Mouse (Mus musculus): ENCODE data around the gene U2af1l4. TPM values are rescaled to one million over a fixed set of nuclear protein-coding genes. Genes with fewer than 3 reads are reported as not detected.

The U2af1l4 gene
- polyA plus RNA-seq, 1 experiment from 2014 or later, result 82.5 TPM

GRCm38 (mm10) chr7:30590927-30591604 lies 28.0 kb downstream of the U2af1l4 start:
- no peak overlapping the region for H3K27ac ChIP-seq
- H3K9me3 ChIP-seq, result no peaks in the 10 kb centered on the region
- no peak overlapping the region for H3K9ac ChIP-seq
- no peak overlapping the region for H3K4me3 ChIP-seq (replicated peaks)
- H3K4me1 ChIP-seq, result peaks cover 18% of the 10 kb centered on the region
- WGBS, result 86% methylated on average over 9 of the region's 9 CpGs
- H3K27me3 ChIP-seq (replicated peaks), result no peaks in the 10 kb centered on the region
- no peak for ATAC-seq (ENCODE audit: insufficient read depth, low FRiP score, low read depth)
- no peak overlapping the region; the same call in 1 of the 2 replicates for H3K4me2 ChIP-seq
- H3K36me3 ChIP-seq, result peaks cover 10% of the 10 kb centered on the region

GRCm38 (mm10) chr7:30591605-30591951 lies 28.5 kb downstream of the U2af1l4 start:
- H3K4me1 ChIP-seq, result peaks cover 16% of the 10 kb centered on the region
- H3K36me3 ChIP-seq, result peaks cover 5% of the 10 kb centered on the region
- WGBS, result 61% methylated on average over 4 of the region's 4 CpGs
- H3K4me2 ChIP-seq, result no peak overlapping the region
- H3K4me3 ChIP-seq (replicated peaks), result no peak overlapping the region
- H3K27me3 ChIP-seq (replicated peaks), result no peaks in the 10 kb centered on the region
- H3K9ac ChIP-seq, result no peak overlapping the region
- H3K27ac ChIP-seq, result no peak overlapping the region
- no peak for ATAC-seq (ENCODE audit: insufficient read depth, low FRiP score, low read depth)
- no peaks in the 10 kb centered on the region for H3K9me3 ChIP-seq

GRCm38 (mm10) chr7:30592772-30593423 lies 29.8 kb downstream of the U2af1l4 start:
- 42% methylated on average over 5 of the region's 5 CpGs for WGBS
- no peaks in the 10 kb centered on the region for H3K27me3 ChIP-seq (replicated peaks)
- H3K9ac ChIP-seq, result no peak overlapping the region
- no peak overlapping the region for H3K4me3 ChIP-seq (replicated peaks)
- H3K4me2 ChIP-seq, result no peak overlapping the region
- no peaks in the 10 kb centered on the region for H3K9me3 ChIP-seq
- peaks cover 6% of the 10 kb centered on the region for H3K4me1 ChIP-seq
- H3K27ac ChIP-seq, result no peak overlapping the region
- no peaks in the 10 kb centered on the region for H3K36me3 ChIP-seq
- no peak for ATAC-seq (ENCODE audit: insufficient read depth, low FRiP score, low read depth)

GRCm38 (mm10) chr7:30593579-30594509 lies 30.7 kb downstream of the U2af1l4 start:
- Histone ChIP-seq H3K36me3 (no peaks in the 10 kb centered on the region), H3K9ac (no peak overlapping the region), H3K27ac (no peak overlapping the region), H3K4me1 (peaks cover 6% of the 10 kb centered on the region), H3K4me3 (replicated peaks) (no peak overlapping the region), H3K27me3 (replicated peaks) (no peaks in the 10 kb centered on the region), H3K9me3 (no peaks in the 10 kb centered on the region), H3K4me2 (no peak overlapping the region)
- ATAC-seq (ENCODE audit: insufficient read depth, low FRiP score, low read depth), result no peak
- WGBS, result 70% methylated on average over 10 of the region's 10 CpGs

GRCm38 (mm10) chr7:30594510-30595024 lies 31.5 kb downstream of the U2af1l4 start:
- H3K27me3 ChIP-seq (replicated peaks), result no peaks in the 10 kb centered on the region
- 76% methylated on average over 3 of the region's 4 CpGs for WGBS
- no peaks in the 10 kb centered on the region for H3K9me3 ChIP-seq
- H3K27ac ChIP-seq, result no peak overlapping the region
- no peak overlapping the region for H3K4me2 ChIP-seq
- H3K4me1 ChIP-seq, result peaks cover 7% of the 10 kb centered on the region
- no peak overlapping the region for H3K9ac ChIP-seq
- ATAC-seq (ENCODE audit: insufficient read depth, low FRiP score, low read depth), result no peak
- H3K36me3 ChIP-seq, result no peaks in the 10 kb centered on the region
- H3K4me3 ChIP-seq (replicated peaks), result no peak overlapping the region

- Histone ChIP-seq H3K9ac (no peak overlapping the region), H3K27me3 (replicated peaks) (no peaks in the 10 kb centered on the region), H3K4me3 (replicated peaks) (no peak overlapping the region), H3K36me3 (no peaks in the 10 kb centered on the region), H3K9me3 (no peaks in the 10 kb centered on the region), H3K4me1 (0 out of 2 replicates have a peak, but pooled peaks cover 11% of the 10 kb centered on the region), H3K27ac (no peak overlapping the region), H3K4me2 (no peak overlapping the region)
- no peak for ATAC-seq (ENCODE audit: insufficient read depth, low FRiP score, low read depth)
- 72% methylated on average over 5 of the region's 5 CpGs for whole genome bisulfite sequencing
Observed at GRCm38 (mm10) chr7:30596093-30596492, 33.0 kb downstream of the U2af1l4 start.

GRCm38 (mm10) chr7:30596811-30597210 lies 33.7 kb downstream of the U2af1l4 start:
- H3K4me1 ChIP-seq, result 0 out of 2 replicates have a peak, but pooled peaks cover 11% of the 10 kb centered on the region
- H3K4me3 ChIP-seq (replicated peaks), result no peak overlapping the region
- no peak for ATAC-seq (ENCODE audit: insufficient read depth, low FRiP score, low read depth)
- H3K27ac ChIP-seq, result no peak overlapping the region
- H3K9ac ChIP-seq, result no peak overlapping the region
- H3K4me2 ChIP-seq, result no peak overlapping the region
- no peaks in the 10 kb centered on the region for H3K9me3 ChIP-seq
- 79% methylated on average over 5 of the region's 5 CpGs for WGBS
- H3K36me3 ChIP-seq, result no peaks in the 10 kb centered on the region
- no peaks in the 10 kb centered on the region for H3K27me3 ChIP-seq (replicated peaks)

- Histone ChIP-seq H3K4me1 (0 out of 2 replicates have a peak, but pooled peaks cover 16% of the 10 kb centered on the region), H3K4me2 (peak within 1 kb of the TSS; percentile 26; the same call in 1 of the 2 replicates), H3K4me3 (replicated peaks) (no peak within 1 kb of the TSS), H3K9ac (no peak within 1 kb of the TSS), H3K36me3 (no peaks in the 10 kb centered on the region), H3K9me3 (no peaks in the 10 kb centered on the region), H3K27me3 (replicated peaks) (no peaks in the 10 kb centered on the region), H3K27ac (peak within 1 kb of the TSS; percentile 67)
- ATAC-seq (ENCODE audit: insufficient read depth, low FRiP score, low read depth), result no peak
- WGBS, result 92% methylated on average over 12 of the region's 12 CpGs
Observed at GRCm38 (mm10) chr7:30598786-30599185, 35.7 kb downstream of the U2af1l4 start, which contains the start of gene Zbtb32. Gene Zbtb32 (minus strand): TSS chr7:30598909.

GRCm38 (mm10) chr7:30599933-30600353 lies 36.8 kb downstream of the U2af1l4 start:
- H3K9me3 ChIP-seq, result no peaks in the 10 kb centered on the region
- no peak overlapping the region for H3K4me3 ChIP-seq (replicated peaks)
- 0 out of 2 replicates have a peak, but pooled peaks cover 16% of the 10 kb centered on the region for H3K4me1 ChIP-seq
- no peaks in the 10 kb centered on the region for H3K36me3 ChIP-seq
- H3K27me3 ChIP-seq (replicated peaks), result no peaks in the 10 kb centered on the region
- peak overlapping the region; percentile 33 for H3K4me2 ChIP-seq
- peak; percentile 91 for ATAC-seq (ENCODE audit: insufficient read depth, low FRiP score, low read depth)
- peak overlapping the region; percentile 83 for H3K27ac ChIP-seq
- WGBS, result 1% methylated on average over 16 of the region's 16 CpGs
- no peak overlapping the region for H3K9ac ChIP-seq

- ATAC-seq (ENCODE audit: insufficient read depth, low FRiP score, low read depth), result no peak
- Histone ChIP-seq H3K27ac (peak overlapping the region; percentile 83), H3K4me1 (0 out of 2 replicates have a peak, but pooled peaks cover 16% of the 10 kb centered on the region), H3K9ac (no peak overlapping the region), H3K27me3 (replicated peaks) (no peaks in the 10 kb centered on the region), H3K36me3 (no peaks in the 10 kb centered on the region), H3K4me3 (replicated peaks) (no peak overlapping the region), H3K4me2 (peak overlapping the region; percentile 33), H3K9me3 (no peaks in the 10 kb centered on the region)
- 62% methylated on average over 7 of the region's 7 CpGs for WGBS
Observed at GRCm38 (mm10) chr7:30600651-30601050, 37.5 kb downstream of the U2af1l4 start.

GRCm38 (mm10) chr7:30602583-30602982 lies 39.5 kb downstream of the U2af1l4 start:
- Histone ChIP-seq H3K9ac (no peak overlapping the region), H3K9me3 (no peaks in the 10 kb centered on the region), H3K4me2 (0 out of 2 replicates have a peak overlapping the region, but pooled peaks have one; percentile 5), H3K4me1 (0 out of 2 replicates have a peak, but pooled peaks cover 16% of the 10 kb centered on the region), H3K27ac (peak overlapping the region; percentile 74), H3K36me3 (no peaks in the 10 kb centered on the region), H3K27me3 (replicated peaks) (no peaks in the 10 kb centered on the region), H3K4me3 (replicated peaks) (no peak overlapping the region)
- WGBS, result 23% methylated on average over 3 of the region's 3 CpGs
- ATAC-seq (ENCODE audit: insufficient read depth, low FRiP score, low read depth), result peak; percentile 73

All from stomach, embryonic 15.5 days (tissue).